Mouse (Mus musculus): Measurements from ENCODE around the gene Rnf224. TPM values are rescaled to one million over a fixed set of nuclear protein-coding genes. Genes with fewer than 3 reads are reported as not detected.

Rnf224 gene
- total RNA-seq, 2 experiments from 2014 or later = not detected

DNA sequence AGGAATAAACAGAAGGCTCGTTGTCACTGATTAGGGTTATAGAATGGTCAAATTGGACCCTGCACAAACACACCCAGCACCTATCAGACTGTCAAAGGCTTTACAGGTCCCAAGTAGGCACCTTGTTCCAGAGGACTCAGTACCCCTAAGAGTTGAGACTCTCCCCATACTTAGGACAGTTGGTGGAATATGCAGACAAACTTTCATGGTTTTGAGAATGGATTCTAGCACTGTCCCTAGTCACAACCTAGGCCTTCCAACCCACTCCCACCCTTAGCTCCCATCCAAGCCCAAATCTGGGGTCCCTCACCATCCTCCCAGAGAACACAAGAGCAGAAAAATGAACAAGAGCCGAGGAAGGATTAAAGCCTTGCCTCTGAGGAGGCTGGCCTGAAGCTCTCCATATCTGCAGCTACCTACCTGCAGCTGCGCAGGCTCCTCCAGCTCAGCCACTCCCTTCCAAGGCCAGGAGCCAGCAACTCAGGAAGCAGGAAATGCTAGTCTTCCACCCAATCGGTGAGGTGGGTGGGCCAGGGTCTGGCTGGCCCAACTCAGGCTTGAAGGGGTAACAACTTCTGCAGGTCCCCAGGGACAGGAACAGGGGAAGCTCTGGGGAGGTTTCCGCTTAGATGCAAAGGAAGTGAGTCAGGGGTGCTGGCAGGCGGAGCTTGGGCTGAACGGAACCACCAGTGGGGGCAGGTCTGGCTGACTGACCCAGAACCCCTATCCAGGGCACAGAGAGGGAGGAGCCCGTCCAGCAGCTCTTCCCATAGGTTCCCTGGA, 40.2 kb downstream of the Rnf224 start, which contains the start of gene Tor4a:
Tor4a (minus strand) TSS at position 715 of the 783 bp plus-strand sequence.
- peak; percentile 46 to 76 for DNase-seq (ENCODE audit: low spot score in 2 of 2)

GRCm38 (mm10) chr2:25195211-25196156, 41.1 kb downstream of the Rnf224 start:
- no peak for DNase-seq (ENCODE audit: low spot score in 2 of 2)

- no peak for DNase-seq (ENCODE audit: low spot score in 2 of 2)
These were observed 42.0 kb downstream of the Rnf224 start for GRCm38 (mm10) chr2:25194486-25195171.

- no peak for DNase-seq (ENCODE audit: low spot score in 2 of 2)
These were observed 42.6 kb downstream of the Rnf224 start for GRCm38 (mm10) chr2:25194006-25194405.

- peak in 1 of 2 experiments; percentile 58 for DNase-seq (ENCODE audit: low spot score in 2 of 2)
These were observed 43.2 kb downstream of the Rnf224 start for GRCm38 (mm10) chr2:25193330-25193770.

DNA sequence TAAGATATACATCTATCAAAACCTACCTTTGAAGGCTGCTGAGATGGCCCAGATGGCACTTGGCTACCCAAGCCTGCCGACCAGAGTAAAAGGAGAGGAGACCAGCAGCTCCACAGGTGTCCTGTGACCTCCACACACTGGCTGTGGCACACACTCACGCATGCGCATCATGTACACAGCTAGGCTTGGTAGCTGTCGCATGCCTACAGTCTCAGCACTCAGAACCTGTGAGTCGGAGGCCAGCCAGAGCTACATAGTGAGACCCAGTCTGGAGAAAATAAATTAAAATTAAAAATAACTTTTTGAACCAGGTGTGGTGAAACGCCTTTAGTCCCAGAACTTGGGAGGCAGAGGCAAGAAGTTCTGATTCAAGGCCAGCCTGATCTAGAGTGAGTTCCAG, 48.7 kb downstream of the Rnf224 start:
- DNase-seq (ENCODE audit: low spot score in 2 of 2) = no peak

- no peak for DNase-seq (ENCODE audit: low spot score in 2 of 2)
These were observed 50.0 kb downstream of the Rnf224 start for GRCm38 (mm10) chr2:25186575-25186930.

DNA sequence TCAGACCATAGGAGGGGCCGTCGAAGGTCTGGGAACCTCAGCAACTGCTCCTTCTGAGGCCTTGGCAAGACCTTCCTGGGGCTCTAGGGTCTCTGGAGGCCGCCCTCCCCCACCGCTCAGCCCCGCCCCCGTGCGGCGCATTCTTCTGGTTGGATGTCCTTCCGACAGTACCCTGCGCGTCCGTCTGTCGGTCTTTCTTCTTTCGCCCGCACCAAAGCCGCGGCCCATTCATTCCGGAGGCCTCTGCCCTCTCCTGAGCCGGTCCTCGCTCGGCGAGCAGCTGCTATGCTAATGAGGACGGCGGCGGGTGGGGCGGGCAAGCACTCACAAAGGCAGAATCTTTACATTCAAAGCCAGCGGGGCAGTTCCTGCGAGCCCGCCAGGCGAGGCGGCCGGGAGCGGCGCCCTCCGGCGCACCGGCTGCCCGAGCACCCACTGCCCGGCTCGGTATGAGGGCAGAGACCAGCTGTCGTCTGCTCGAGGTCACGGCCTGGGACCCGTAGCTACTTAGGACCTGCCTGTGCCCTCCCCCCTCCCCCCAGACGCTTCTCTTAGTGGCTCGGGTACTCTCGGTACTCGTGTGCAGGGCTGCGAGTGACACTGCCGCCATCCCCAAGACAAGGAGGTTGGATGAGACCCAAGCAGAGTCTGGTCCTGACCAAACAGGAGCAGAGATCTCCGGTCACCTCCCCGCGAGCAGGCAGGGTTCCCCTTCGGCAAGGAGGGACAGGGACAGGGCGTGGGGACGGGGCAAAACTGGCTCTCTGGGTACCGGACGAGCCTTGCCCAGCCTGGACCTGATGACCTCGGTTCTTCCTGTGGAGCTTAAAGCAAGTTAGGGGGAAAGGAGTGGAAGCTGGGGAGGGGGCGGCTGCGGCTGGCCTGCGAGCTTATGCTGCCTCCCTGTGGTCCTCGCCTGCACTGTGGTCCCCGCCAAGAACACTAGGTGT, 50.7 kb downstream of the Rnf224 start:
- no peak for DNase-seq (ENCODE audit: low spot score in 2 of 2)

DNA sequence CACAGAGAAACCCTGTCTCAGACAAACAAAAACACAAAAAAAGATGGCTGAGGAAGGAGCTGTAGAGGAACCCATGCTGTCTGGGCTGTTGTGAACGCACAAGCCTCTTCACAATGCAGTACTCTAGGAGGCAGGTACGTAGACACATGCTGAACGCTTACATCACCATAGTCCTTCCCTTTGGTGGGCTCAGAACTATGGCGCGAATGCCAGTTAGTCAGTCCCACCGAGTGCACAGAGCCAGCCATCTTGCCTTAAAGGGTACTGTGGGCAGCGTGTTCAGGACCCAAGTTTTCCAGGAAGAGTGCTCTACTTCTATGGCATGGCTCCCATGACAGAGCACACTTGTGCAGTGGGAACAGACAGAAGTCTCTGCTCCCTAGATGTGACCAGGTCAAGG, 52.1 kb downstream of the Rnf224 start:
- no peak for DNase-seq (ENCODE audit: low spot score in 2 of 2)

Other genes with a start within 250 kb of the Rnf224 start
- gene Nsmf, start 182.4 kb downstream of the Rnf224 start, total RNA-seq (2021) = 10 to 100 TPM; 78.9 to 80.1 TPM
- gene Entpd8, start 156.5 kb downstream of the Rnf224 start, total RNA-seq (2021) = 1 to 10 TPM; 2.0 to 5.4 TPM
- under 1 TPM in 1 of 2 experiments, not detected in 1; 0.59 TPM for gene Noxa1, start 141.6 kb downstream of the Rnf224 start, total RNA-seq (2021)
- 10 to 100 TPM; 10.2 to 18.4 TPM for gene Nrarp, start 56.0 kb downstream of the Rnf224 start, total RNA-seq (2021)
- 10 to 100 TPM; 23.1 to 24.3 TPM for gene Tor4a, start 39.9 kb downstream of the Rnf224 start, total RNA-seq (2021)
- 10 to 100 TPM; 64.8 to 65.8 TPM for gene Nelfb, start 25.3 kb downstream of the Rnf224 start, total RNA-seq (2021)
- not detected for gene Stpg3, start 22.1 kb downstream of the Rnf224 start, total RNA-seq (2021)
- gene Fam166a, start 18.0 kb downstream of the Rnf224 start, total RNA-seq (2021) = under 1 TPM; 0.45 to 0.68 TPM
- 100 to 1,000 TPM; 235 to 257 TPM for gene Tubb4b, start 12.1 kb downstream of the Rnf224 start, total RNA-seq (2021)
- gene Slc34a3, start 2.4 kb downstream of the Rnf224 start, total RNA-seq (2021) = under 1 TPM in 1 of 2 experiments, not detected in 1; 0.95 TPM
- 10 to 100 TPM; 14.3 to 18.7 TPM for gene Rnf208, start 5.5 kb upstream of the Rnf224 start, total RNA-seq (2021)
- not detected for gene Cysrt1, start 5.7 kb upstream of the Rnf224 start, total RNA-seq (2021)
- 1 to 10 TPM; 4.4 to 5.9 TPM for gene AL732309.1, start 10.1 kb upstream of the Rnf224 start, total RNA-seq (2021)
- 10 to 100 TPM; 28.9 to 38.5 TPM for gene Tmem203, start 18.7 kb upstream of the Rnf224 start, total RNA-seq (2021)
- 10 to 100 TPM; 15.5 to 18.7 TPM for gene Tprn, start 25.8 kb upstream of the Rnf224 start, total RNA-seq (2021)
- gene Ssna1, start 35.7 kb upstream of the Rnf224 start, total RNA-seq (2021) = 10 to 100 TPM; 56.0 to 56.8 TPM
- 100 to 1,000 TPM; 110 to 115 TPM for gene Anapc2, start 35.7 kb upstream of the Rnf224 start, total RNA-seq (2021)
- not detected for gene Tmem210, start 51.4 kb upstream of the Rnf224 start, total RNA-seq (2021)
- gene Lrrc26, start 53.1 kb upstream of the Rnf224 start, total RNA-seq (2021) = not detected
- gene Grin1, start 82.4 kb upstream of the Rnf224 start, total RNA-seq (2021) = 10 to 100 TPM; 15.0 to 15.2 TPM
- 10 to 100 TPM; 57.5 to 62.5 TPM for gene Man1b1, start 95.6 kb upstream of the Rnf224 start, total RNA-seq (2021)
- 10 to 100 TPM; 32.1 to 33.9 TPM for gene Dpp7, start 119.6 kb upstream of the Rnf224 start, total RNA-seq (2021)
- gene Uap1l1, start 128.9 kb upstream of the Rnf224 start, total RNA-seq (2021) = 10 to 100 TPM; 18.6 to 24.0 TPM
- gene Sapcd2, start 135.5 kb upstream of the Rnf224 start, total RNA-seq (2021) = 1 to 10 TPM; 9.3 to 9.4 TPM
- 10 to 100 TPM in 1 of 2 experiments, 1 to 10 TPM in 1; 10.0 to 11.8 TPM for gene Entpd2, start 159.1 kb upstream of the Rnf224 start, total RNA-seq (2021)
- 100 to 1,000 TPM; 102 to 112 TPM for gene Npdc1, start 162.6 kb upstream of the Rnf224 start, total RNA-seq (2021)
- gene Fut7, start 186.5 kb upstream of the Rnf224 start, total RNA-seq (2021) = under 1 TPM in 1 of 2 experiments, not detected in 1; 0.82 TPM
- 10 to 100 TPM; 30.4 to 34.3 TPM for gene Abca2, start 191.9 kb upstream of the Rnf224 start, total RNA-seq (2021)
- 1 to 10 TPM; 1.4 to 1.7 TPM for gene Clic3, start 220.1 kb upstream of the Rnf224 start, total RNA-seq (2021)
- gene Paxx, start 224.3 kb upstream of the Rnf224 start, total RNA-seq (2021) = 10 to 100 TPM; 41.0 to 48.5 TPM
- gene Ptgds, start 233.3 kb upstream of the Rnf224 start, total RNA-seq (2021) = 1 to 10 TPM; 3.6 to 6.5 TPM